Mouse (Mus musculus) adrenal gland, postnatal 36 days (tissue): Measurements from ENCODE around the gene Cfap299. TPM values are rescaled to one million over a fixed set of nuclear protein-coding genes. Genes with fewer than 3 reads are reported as not detected.

ENCODE experiments used
- DNase-seq, 2 experiments: peaks; one replicate each; pipeline ENCODE4 v3.0.0; 2021; ENCODE audit warnings: mixed read lengths in 1 of 2
- total RNA-seq, 2 experiments: library from RNA; stranded (reverse); gene quantifications; 2 replicates each; pipeline ENCODE4 v1.2.3; 2021

Cfap299 gene
- total RNA-seq, 2 experiments from 2014 or later: not detected

GRCm38 (mm10) chr5:98380360-98380759, 51.3 kb downstream of the Cfap299 start:
- no peak for DNase-seq

DNA sequence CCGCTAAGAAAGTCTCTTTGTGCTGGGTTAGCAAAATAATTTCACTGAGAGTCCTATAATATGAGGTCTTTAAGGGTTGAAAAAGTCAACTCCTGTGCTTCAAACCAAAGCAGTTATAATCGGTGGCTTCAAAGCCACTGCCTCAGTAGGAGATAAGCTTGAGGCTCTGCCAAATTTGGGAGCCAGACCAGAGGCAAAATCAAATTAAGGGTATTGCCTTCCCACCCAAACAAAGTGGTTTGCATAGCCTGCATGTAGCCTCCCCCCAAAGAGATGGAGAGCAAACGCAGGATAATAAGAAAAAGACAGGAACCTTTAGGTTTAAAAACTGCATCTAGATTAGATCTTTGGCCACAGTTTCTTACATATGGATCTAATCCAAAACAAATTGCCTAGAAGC, 58.0 kb downstream of the Cfap299 start:
- no peak for DNase-seq

DNA sequence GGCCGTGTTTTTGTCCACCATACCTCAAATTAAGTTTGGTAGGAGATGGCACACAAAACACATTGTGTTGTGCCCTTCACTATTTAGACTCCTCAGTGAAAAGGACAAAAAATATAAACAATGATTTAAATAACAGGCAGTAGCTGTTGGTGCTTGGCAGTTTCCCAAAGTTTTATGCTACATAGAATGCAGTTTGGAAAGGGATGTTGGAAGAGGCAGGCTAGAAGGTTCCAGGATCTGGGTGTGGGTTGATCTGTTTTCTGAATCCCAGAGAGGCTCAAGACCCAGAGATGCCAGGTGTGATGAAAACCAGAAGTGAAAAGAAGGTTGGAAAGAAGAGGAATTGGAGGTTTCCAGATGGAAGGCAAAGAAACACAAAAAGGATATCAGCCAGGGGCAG, 73.1 kb downstream of the Cfap299 start:
- DNase-seq: no peak

GRCm38 (mm10) chr5:98410060-98410459, 81.0 kb downstream of the Cfap299 start:
- peak; percentile 35 to 48 for DNase-seq

GRCm38 (mm10) chr5:98416385-98417145, 87.5 kb downstream of the Cfap299 start:
- peak in 1 of 2 experiments; percentile 5 for DNase-seq

GRCm38 (mm10) chr5:98424965-98425364, 95.9 kb downstream of the Cfap299 start:
- peak; percentile 10 to 24 for DNase-seq

DNA sequence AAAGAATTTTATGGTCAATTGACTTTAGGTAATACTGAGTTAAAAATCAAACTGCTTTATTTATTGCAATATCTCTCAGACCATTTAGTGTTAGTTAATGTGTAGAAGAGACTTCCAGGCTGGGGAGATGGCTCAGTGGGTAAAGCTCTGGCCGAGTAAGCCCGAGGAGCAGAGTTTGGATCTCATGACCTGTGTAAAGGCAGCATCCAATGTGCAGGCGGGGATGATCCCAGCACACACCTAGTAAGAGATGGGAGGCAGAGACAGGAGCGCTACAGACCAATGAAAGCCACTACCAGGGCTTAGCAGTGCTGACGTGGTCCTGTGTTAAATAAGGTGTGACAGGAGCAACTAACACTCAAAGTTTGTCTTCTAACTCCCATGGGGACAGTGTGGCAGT, 97.0 kb downstream of the Cfap299 start:
- no peak for DNase-seq

DNA sequence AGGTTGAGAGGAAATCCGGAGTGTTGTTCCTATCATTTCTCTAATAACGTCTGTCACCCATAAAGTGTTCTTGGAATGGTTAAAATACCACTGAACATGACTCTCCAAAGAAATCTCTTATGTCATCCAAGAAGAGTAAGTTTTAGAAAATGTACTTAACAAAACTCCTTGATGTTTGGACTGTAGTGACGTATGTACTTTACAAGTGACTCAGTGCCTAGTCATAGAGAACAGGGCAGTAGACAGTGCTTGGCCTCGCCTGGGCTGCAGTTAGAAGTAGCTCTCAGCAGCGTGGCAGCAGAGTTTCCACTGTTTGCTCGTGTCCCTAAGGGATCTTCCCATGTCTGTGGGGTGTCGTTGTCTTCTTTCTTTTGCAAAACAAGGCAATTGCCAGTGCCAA, 101.0 kb downstream of the Cfap299 start:
- peak; percentile 44 to 46 for DNase-seq

- DNase-seq: no peak
Measured at GRCm38 (mm10) chr5:98438686-98439085, 109.6 kb downstream of the Cfap299 start.

GRCm38 (mm10) chr5:98446771-98447462, 117.8 kb downstream of the Cfap299 start:
- DNase-seq: no peak

- no peak for DNase-seq
Measured at GRCm38 (mm10) chr5:98449873-98450272, 120.8 kb downstream of the Cfap299 start.

GRCm38 (mm10) chr5:98466882-98467535, 137.9 kb downstream of the Cfap299 start:
- no peak for DNase-seq

DNA sequence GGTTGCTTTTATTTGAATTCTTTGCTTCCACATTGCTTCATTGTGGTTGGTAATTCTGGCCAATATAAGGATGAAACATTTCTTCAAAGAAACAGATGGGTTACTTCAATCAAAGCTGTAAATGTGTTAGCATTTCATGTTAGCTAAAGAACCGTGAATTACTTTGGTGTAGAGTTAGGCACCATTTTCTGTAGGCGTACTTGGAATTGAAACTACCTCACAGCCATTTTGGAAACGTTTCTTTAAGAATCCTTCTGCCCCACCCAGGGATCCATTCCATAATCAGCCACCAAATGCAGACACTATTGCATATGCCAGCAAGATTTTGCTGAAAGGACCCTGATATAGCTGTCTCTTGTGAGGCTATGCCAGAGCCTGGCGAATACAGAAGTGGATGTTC, 140.9 kb downstream of the Cfap299 start:
- no peak for DNase-seq

DNA sequence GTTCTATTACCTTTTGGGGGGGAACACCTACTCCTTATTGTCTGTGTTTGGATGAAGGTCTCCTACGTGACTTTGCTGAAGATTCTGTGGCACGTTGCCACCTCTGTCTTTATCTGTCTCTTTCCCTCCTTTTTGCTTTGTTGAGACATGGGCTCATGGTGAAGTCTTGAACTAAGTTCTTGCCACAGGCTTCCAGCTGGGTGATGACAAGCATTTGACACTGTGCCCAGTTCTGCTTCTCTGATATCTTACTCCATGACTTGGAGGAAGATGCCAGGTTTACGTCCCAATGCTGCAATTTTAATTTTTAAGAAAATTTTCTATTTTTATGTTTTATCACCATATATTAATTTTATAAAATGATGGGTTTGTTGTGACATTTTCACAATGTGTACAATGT, 147.4 kb downstream of the Cfap299 start:
- no peak for DNase-seq

GRCm38 (mm10) chr5:98477261-98477660, 148.2 kb downstream of the Cfap299 start:
- DNase-seq: no peak

DNA sequence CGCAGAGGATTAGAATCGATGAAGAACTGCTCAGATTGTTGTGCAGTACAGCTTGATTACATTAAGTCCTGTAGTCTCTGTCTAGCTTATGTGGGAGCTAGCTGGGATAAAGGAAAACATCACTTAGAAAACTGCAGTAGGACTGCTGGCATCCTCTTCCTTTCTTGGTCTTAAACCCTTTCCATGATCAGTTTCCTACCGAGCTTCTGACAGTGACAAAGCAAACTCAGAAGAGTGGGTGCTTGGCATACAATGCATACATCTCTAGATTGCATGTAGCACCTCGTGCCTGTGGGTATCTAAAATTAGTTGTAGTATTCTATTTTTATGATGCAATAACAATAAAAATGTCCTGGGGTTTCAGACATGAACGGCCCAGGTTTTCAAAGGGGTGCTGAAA, 154.4 kb downstream of the Cfap299 start:
- DNase-seq: no peak

DNA sequence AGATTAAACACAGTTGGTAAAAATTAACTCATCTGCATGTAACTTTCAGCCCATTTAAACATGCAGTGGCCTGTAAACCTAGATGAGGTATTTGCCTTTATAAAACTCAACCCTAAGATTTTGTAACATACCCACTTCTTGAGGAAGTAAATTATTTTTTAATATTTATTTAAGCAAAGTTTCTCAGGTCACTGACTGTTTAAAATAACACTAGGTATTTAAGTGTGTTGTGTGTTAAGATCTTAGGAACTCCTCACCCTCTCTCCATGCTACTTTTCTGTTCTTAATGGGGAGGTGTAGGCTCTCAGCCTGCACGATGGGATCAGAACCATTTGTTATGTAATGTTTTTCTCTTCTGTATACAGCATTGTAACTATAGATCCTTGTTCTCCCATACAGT, 156.1 kb downstream of the Cfap299 start:
- no peak for DNase-seq

DNA sequence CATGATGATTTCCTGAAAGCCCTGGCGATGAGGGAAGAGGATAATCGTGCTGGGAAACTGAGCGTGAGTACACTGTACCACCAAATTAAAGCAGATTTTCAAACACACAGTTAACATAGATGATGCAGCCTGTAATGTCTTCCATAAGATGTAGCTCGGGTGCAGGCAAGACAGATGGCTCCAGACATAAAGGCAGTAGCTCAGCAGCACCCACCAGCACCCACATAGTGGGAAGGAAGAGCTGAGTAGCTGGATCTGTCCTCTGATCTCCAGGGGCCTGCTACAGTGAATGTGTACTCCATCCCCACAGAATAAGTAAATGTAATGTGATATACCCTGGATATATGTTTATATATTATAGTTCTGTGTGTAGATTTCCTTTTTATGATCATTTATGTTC, 169.2 kb downstream of the Cfap299 start:
- DNase-seq: no peak

GRCm38 (mm10) chr5:98516214-98516613, 187.1 kb downstream of the Cfap299 start:
- peak; percentile 22 to 25 for DNase-seq

- no peak for DNase-seq
Measured at GRCm38 (mm10) chr5:98520118-98520517, 191.0 kb downstream of the Cfap299 start.

DNA sequence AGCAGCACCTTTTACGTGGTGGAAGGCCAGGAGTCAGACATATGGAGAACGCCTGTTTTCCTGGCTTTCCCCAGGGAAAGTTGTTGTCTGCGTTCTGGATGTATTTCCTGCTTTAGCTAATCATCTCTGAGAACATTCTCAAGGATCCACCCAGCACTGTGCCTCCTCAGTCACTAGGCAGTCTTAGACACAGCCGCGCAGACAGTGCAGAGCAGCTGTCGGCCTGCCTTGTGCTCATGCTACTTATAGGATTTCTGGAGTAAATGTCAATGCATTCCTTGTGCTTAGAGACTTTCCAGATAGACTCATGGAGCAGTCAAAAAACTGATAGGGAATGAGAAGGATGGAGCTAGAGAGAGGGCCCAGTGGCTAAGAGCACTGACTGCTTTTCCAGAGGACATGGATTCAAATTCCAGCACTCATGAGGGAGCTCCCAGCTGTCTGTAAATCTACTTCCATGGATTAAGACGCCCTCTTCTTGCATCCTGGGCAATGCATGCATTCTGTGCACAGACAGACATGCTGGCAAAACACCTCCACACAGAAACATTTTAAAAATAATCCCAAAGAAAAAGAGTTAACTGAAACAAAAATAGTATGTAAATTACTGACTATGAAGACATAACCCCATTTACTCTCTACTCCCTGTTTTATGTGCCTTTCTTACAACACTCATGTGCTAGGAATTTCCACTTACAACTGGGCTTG, 193.3 kb downstream of the Cfap299 start:
- DNase-seq: no peak

- DNase-seq: no peak
Measured at GRCm38 (mm10) chr5:98523050-98523449, 193.9 kb downstream of the Cfap299 start.

DNA sequence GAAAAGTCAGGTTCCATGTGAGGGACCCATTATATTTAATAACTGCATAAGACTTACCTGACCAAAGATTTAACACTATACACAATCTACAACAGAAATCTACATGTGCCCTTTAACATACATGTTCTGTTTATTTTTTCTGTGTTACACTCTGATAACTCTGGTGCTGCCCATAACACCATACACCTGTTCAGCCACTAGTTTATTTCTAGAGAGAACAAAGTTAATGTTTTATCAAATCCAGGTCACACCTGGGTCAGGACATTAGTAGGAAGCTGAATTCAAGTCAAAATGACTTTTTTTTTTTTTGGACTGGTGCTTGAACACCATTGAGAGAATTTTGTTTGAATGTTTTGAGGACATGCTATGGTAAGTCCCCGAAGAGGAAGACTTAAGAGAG, 194.7 kb downstream of the Cfap299 start:
- DNase-seq: no peak
